Comparison of ENCODE assay signal across 20 mouse cellular contexts in genomic region chr19:32551442-32551841, GRCm38 (mm10). TPM values are rescaled to one million over a fixed set of nuclear protein-coding genes. Genes with fewer than 3 reads are reported as not detected.
DNase-seq lines count a peak whose midpoint lies in the region; ATAC-seq and TF ChIP-seq lines count a peak whose summit lies in the region.
"Had no signal": no experiment of that assay in that cellular context is flagged by ENCODE, and none has a peak within 500 bp of the region (broad histone marks: within the 10 kb centered on the region; RNA-seq: fewer than 3 reads in every experiment).

No protein-coding gene starts in this region.

- no peaks in the 10 kb centered on the region for H3K36me3 ChIP-seq in embryonic facial prominence, embryonic 14.5 days (ENCODE audit: control insufficient read depth, insufficient read depth, low read length)
- H3K36me3 ChIP-seq in embryonic facial prominence, embryonic 10.5 days (replicated peaks): no peaks in the 10 kb centered on the region
- no peaks in the 10 kb centered on the region for H3K36me3 ChIP-seq in intestine, postnatal 0 days (ENCODE audit: control insufficient read depth, insufficient read depth)
- H3K36me3 ChIP-seq in intestine, embryonic 16.5 days (ENCODE audit: control insufficient read depth, insufficient read depth, low read length): no peaks in the 10 kb centered on the region
- no peaks in the 10 kb centered on the region for H3K36me3 ChIP-seq in stomach, postnatal 0 days (ENCODE audit: control insufficient read depth, insufficient read depth, low read length)
- H3K36me3 ChIP-seq: embryonic facial prominence, embryonic 13.5 days; forebrain, embryonic 12.5 days; liver, embryonic 13.5 days; midbrain, embryonic 10.5 days; neural tube, embryonic 12.5 days had no signal

- H3K9me3 ChIP-seq in embryonic facial prominence, embryonic 14.5 days (ENCODE audit: control insufficient read depth, low read length): no peaks in the 10 kb centered on the region
- H3K9me3 ChIP-seq in embryonic facial prominence, embryonic 10.5 days: no peaks in the 10 kb centered on the region
- no peaks in the 10 kb centered on the region for H3K9me3 ChIP-seq in intestine, postnatal 0 days (ENCODE audit: control insufficient read depth)
- H3K9me3 ChIP-seq in intestine, embryonic 16.5 days (ENCODE audit: control insufficient read depth, low read length): no peaks in the 10 kb centered on the region
- H3K9me3 ChIP-seq in stomach, postnatal 0 days (ENCODE audit: control insufficient read depth, low read length): no peaks in the 10 kb centered on the region
- H3K9me3 ChIP-seq: embryonic facial prominence, embryonic 13.5 days; forebrain, embryonic 12.5 days; liver, embryonic 13.5 days; midbrain, embryonic 10.5 days; neural tube, embryonic 12.5 days had no signal

- no peak for TF ChIP-seq EP300 in stomach, postnatal 0 days (optimal IDR thresholded peaks at IDR 0.05)

- no peak overlapping the region for H3K4me3 ChIP-seq in embryonic facial prominence, embryonic 14.5 days (ENCODE audit: low read depth, low read length)
- no peak overlapping the region for H3K4me3 ChIP-seq in embryonic facial prominence, embryonic 10.5 days
- H3K4me3 ChIP-seq in intestine, postnatal 0 days (ENCODE audit: low read depth, low read length): no peak overlapping the region
- no peak overlapping the region for H3K4me3 ChIP-seq in intestine, embryonic 16.5 days (ENCODE audit: low read length)
- no peak overlapping the region for H3K4me3 ChIP-seq in stomach, postnatal 0 days (ENCODE audit: low read depth, low read length)
- H3K4me3 ChIP-seq: embryonic facial prominence, embryonic 13.5 days; forebrain, embryonic 12.5 days; liver, embryonic 13.5 days; midbrain, embryonic 10.5 days; neural tube, embryonic 12.5 days had no signal

- H3K27me3 ChIP-seq in embryonic facial prominence, embryonic 14.5 days (replicated peaks; ENCODE audit: control insufficient read depth, insufficient read depth, low read length): no peaks in the 10 kb centered on the region
- no peaks in the 10 kb centered on the region for H3K27me3 ChIP-seq in embryonic facial prominence, embryonic 10.5 days (replicated peaks; ENCODE audit: low read depth, poor library complexity, severe bottlenecking)
- no peaks in the 10 kb centered on the region for H3K27me3 ChIP-seq in intestine, postnatal 0 days (replicated peaks; ENCODE audit: control insufficient read depth, insufficient read depth, low read length)
- H3K27me3 ChIP-seq in intestine, embryonic 16.5 days (replicated peaks; ENCODE audit: control insufficient read depth, insufficient read depth, low read length): no peaks in the 10 kb centered on the region
- no peaks in the 10 kb centered on the region for H3K27me3 ChIP-seq in stomach, postnatal 0 days (ENCODE audit: control insufficient read depth, insufficient read depth, low read length)
- H3K27me3 ChIP-seq: embryonic facial prominence, embryonic 13.5 days; forebrain, embryonic 12.5 days; liver, embryonic 13.5 days; neural tube, embryonic 12.5 days had no signal

- whole genome bisulfite sequencing in embryonic facial prominence, embryonic 14.5 days: 40% methylated on average over 3 of the region's 3 CpGs
- WGBS in embryonic facial prominence, embryonic 10.5 days: 79% methylated on average over 3 of the region's 3 CpGs
- WGBS in intestine, postnatal 0 days: 42% methylated on average over 3 of the region's 3 CpGs
- 47% methylated on average over 3 of the region's 3 CpGs for WGBS in intestine, embryonic 16.5 days
- WGBS in stomach, postnatal 0 days: 20% methylated on average over 3 of the region's 3 CpGs

- ATAC-seq in embryonic facial prominence, embryonic 14.5 days (ENCODE audit: low read depth): no peak
- ATAC-seq in intestine, postnatal 0 days: peak; percentile 31; the same call in 1 of the 2 replicates
- ATAC-seq in intestine, embryonic 16.5 days: no peak
- ATAC-seq in stomach, postnatal 0 days (ENCODE audit: low FRiP score, low TSS enrichment): peak; percentile 87
- ATAC-seq: hindbrain, postnatal 0 days had no signal

- no peak for TF ChIP-seq CTCF in intestine, postnatal 0 days (IDR thresholded peaks at IDR 0.05; ENCODE audit: low read depth)
- TF ChIP-seq CTCF in stomach, postnatal 0 days (IDR thresholded peaks at IDR 0.05; ENCODE audit: low read depth): no peak

- H3K4me1 ChIP-seq in embryonic facial prominence, embryonic 14.5 days (ENCODE audit: control insufficient read depth, insufficient read depth, low read length): peaks cover 6% of the 10 kb centered on the region; the same call in 1 of the 2 replicates
- peaks cover 13% of the 10 kb centered on the region for H3K4me1 ChIP-seq in embryonic facial prominence, embryonic 10.5 days
- no peaks in the 10 kb centered on the region for H3K4me1 ChIP-seq in intestine, postnatal 0 days (replicated peaks; ENCODE audit: control insufficient read depth, insufficient read depth, low read length)
- no peaks in the 10 kb centered on the region for H3K4me1 ChIP-seq in intestine, embryonic 16.5 days (ENCODE audit: control insufficient read depth, insufficient read depth, low read length)
- H3K4me1 ChIP-seq in stomach, postnatal 0 days (replicated peaks; ENCODE audit: control insufficient read depth, insufficient read depth): no peaks in the 10 kb centered on the region
- H3K4me1 ChIP-seq: midbrain, embryonic 10.5 days; neural tube, embryonic 12.5 days had no signal

- no peak overlapping the region for H3K4me2 ChIP-seq in embryonic facial prominence, embryonic 14.5 days (ENCODE audit: low read depth, low read length)
- H3K4me2 ChIP-seq in intestine, postnatal 0 days (replicated peaks; ENCODE audit: low read depth): no peak overlapping the region
- H3K4me2 ChIP-seq in intestine, embryonic 16.5 days (ENCODE audit: low read depth, low read length): no peak overlapping the region
- no peak overlapping the region for H3K4me2 ChIP-seq in stomach, postnatal 0 days (replicated peaks; ENCODE audit: low read depth)
- H3K4me2 ChIP-seq: embryonic facial prominence, embryonic 13.5 days; forebrain, embryonic 12.5 days; liver, embryonic 13.5 days; neural tube, embryonic 12.5 days had no signal

- no peak overlapping the region for H3K9ac ChIP-seq in embryonic facial prominence, embryonic 14.5 days (ENCODE audit: low read depth, low read length)
- no peak overlapping the region for H3K9ac ChIP-seq in intestine, postnatal 0 days (ENCODE audit: low read depth, low read length)
- H3K9ac ChIP-seq in intestine, embryonic 16.5 days (ENCODE audit: low read depth, low read length): no peak overlapping the region
- H3K9ac ChIP-seq in stomach, postnatal 0 days (ENCODE audit: low read length): no peak overlapping the region
- H3K9ac ChIP-seq: embryonic facial prominence, embryonic 13.5 days; forebrain, embryonic 12.5 days; liver, embryonic 13.5 days; neural tube, embryonic 12.5 days had no signal

- DNase-seq in embryonic facial prominence, embryonic 14.5 days (ENCODE audit: low spot score): peak; percentile 19
- no peak for DNase-seq in embryonic facial prominence, embryonic 10.5 days (ENCODE audit: low spot score)
- DNase-seq in ovary, adult 18-20 months (ENCODE audit: low spot score): peak; percentile 8
- DNase-seq in ovary, postnatal 36 days (ENCODE audit: low spot score): no peak
- DNase-seq in stomach, postnatal 0 days (ENCODE audit: low spot score): no peak
- DNase-seq in left cerebral cortex, adult 9 months (ENCODE audit: low spot score in 2 of 2): no peak
- DNase-seq: adrenal gland, postnatal 14 days; cerebellum, adult 2 months; kidney, adult 8-10 months; left cerebral cortex, postnatal 4 days; liver, embryonic 13.5 days; lung, postnatal 14 days; thymus, adult 2 months had no signal

- no peak overlapping the region for H3K27ac ChIP-seq in embryonic facial prominence, embryonic 14.5 days (replicated peaks; ENCODE audit: low read depth, low read length)
- H3K27ac ChIP-seq in embryonic facial prominence, embryonic 10.5 days (replicated peaks): no peak overlapping the region
- H3K27ac ChIP-seq in intestine, postnatal 0 days (ENCODE audit: low read depth, low read length): no peak overlapping the region
- no peak overlapping the region for H3K27ac ChIP-seq in intestine, embryonic 16.5 days (ENCODE audit: low read length)
- no peak overlapping the region; the same call in 1 of the 2 replicates for H3K27ac ChIP-seq in stomach, postnatal 0 days (replicated peaks)
- H3K27ac ChIP-seq: embryonic facial prominence, embryonic 13.5 days; forebrain, embryonic 12.5 days; hindbrain, postnatal 0 days; liver, embryonic 13.5 days; midbrain, embryonic 10.5 days; neural tube, embryonic 12.5 days had no signal

RNA-seq across cellular contexts. Expression of gene Papss2, which starts 44.1 kb away (rescaled TPM):
- polyA plus RNA-seq in embryonic facial prominence, embryonic 14.5 days (2014; fragmentation: Nextera tagmentation; extraction: Ambion mirVana): 26.6 and 28.1 TPM in 2 replicates
- polyA plus RNA-seq in embryonic facial prominence, embryonic 10.5 days (2016; fragmentation: Nextera tagmentation; extraction: Ambion mirVana): 1.6 and 3.1 TPM in 2 replicates
- polyA plus RNA-seq in intestine, postnatal 0 days (2015; fragmentation: Nextera tagmentation; extraction: Ambion mirVana): 27.6 and 34.7 TPM in 2 replicates
- 11.0 and 13.5 TPM in 2 replicates for polyA plus RNA-seq in intestine, embryonic 16.5 days (2015; fragmentation: Nextera tagmentation; extraction: Ambion mirVana)
- polyA plus RNA-seq in stomach, postnatal 0 days (2015; fragmentation: Nextera tagmentation; extraction: Ambion mirVana): 20.8 and 29.9 TPM in 2 replicates

Comparison
In these comparisons a context has a peak if more than half of its experiments do, and no peak if none do; other contexts are left out.
1. ATAC-seq: peak in intestine, postnatal 0 days (single experiment) and stomach, postnatal 0 days (single experiment); none in embryonic facial prominence, embryonic 14.5 days (single experiment) and intestine, embryonic 16.5 days (single experiment).
2. DNase-seq: peak in embryonic facial prominence, embryonic 14.5 days (single experiment) and ovary, adult 18-20 months (single experiment); none in embryonic facial prominence, embryonic 10.5 days (single experiment), ovary, postnatal 36 days (single experiment), stomach, postnatal 0 days (single experiment) and left cerebral cortex, adult 9 months (0 of 2).